Mouse (Mus musculus): ENCODE measurements around the gene Supt20.
A peak's percentile ranks its signal among the peaks of the same experiment; 100 is the strongest.

DNA sequence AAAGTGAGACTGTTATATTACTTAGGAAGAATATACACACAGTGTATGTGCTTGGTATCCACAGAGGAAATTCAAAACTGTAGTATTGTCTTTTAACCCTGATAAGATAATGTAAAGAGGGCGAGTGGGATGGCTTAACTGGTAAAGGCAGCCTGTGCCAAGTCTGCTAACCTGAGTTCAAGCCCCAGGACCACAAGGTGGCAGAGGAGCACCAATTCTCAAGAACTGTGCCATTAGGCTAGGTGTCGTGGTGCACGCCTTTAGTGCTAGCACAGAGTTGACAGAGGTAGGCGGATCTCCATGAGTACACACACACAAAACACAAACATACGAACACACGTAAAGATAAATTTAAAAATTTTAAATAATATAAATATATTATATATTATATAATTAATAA is 23.0 kb upstream of the Supt20 start:
- TF ChIP-seq CTCF (IDR thresholded peaks at IDR 0.05; ENCODE audit: low read depth) (peak; percentile 43), EP300 (IDR thresholded peaks at IDR 0.05; ENCODE audit: low read depth) (no peak)

Measured in liver, postnatal 0 days (tissue).